29 mouse cellular contexts compared by ENCODE assay signal in the genomic region with DNA sequence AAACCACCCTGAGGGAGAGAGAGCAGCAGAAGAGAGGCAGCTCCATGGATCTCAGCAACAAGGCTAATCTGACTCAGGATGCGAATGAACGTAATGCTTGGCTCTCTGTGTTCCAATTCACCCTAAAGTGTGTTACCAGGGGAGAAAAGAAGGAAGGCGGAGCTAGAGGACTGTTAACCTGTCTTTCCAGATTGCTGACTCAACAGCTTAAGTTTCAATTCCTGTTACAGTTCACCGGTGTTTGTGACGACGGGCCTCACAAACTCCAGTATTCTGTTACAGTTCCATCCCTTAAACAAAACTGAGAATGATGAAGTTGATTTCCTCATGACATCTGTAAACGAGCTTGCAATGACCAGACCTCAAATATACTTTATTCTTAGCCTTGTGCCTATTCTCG. TPM values are rescaled to one million over a fixed set of nuclear protein-coding genes. Genes with fewer than 3 reads are reported as not detected.
DNase-seq lines count a peak whose midpoint lies in the region; ATAC-seq and TF ChIP-seq lines count a peak whose summit lies in the region.
"Had no signal": no experiment of that assay in that cellular context is flagged by ENCODE, and none has a peak within 500 bp of the region (broad histone marks: within the 10 kb centered on the region; RNA-seq: fewer than 3 reads in every experiment).

No protein-coding gene starts in this region.

- in situ Hi-C loops in Patski (cut with MboI; ENCODE audit: low pct_unique_long_range_greater_than_20kb), result no loop called here

- H3K27ac ChIP-seq in embryonic facial prominence, embryonic 14.5 days (replicated peaks; ENCODE audit: low read depth, low read length), result no peak overlapping the region
- H3K27ac ChIP-seq in embryonic facial prominence, embryonic 10.5 days (replicated peaks), result no peak overlapping the region
- H3K27ac ChIP-seq in intestine, embryonic 16.5 days (ENCODE audit: low read length), result no peak overlapping the region
- H3K27ac ChIP-seq: forebrain, embryonic 10.5 days; hindbrain, embryonic 15.5 days; layer of hippocampus, adult 2 months; midbrain, embryonic 13.5 days had no signal

- H3K4me2 ChIP-seq in embryonic facial prominence, embryonic 14.5 days (ENCODE audit: low read depth, low read length), result no peak overlapping the region
- no peak overlapping the region for H3K4me2 ChIP-seq in intestine, embryonic 16.5 days (ENCODE audit: low read depth, low read length)
- H3K4me2 ChIP-seq: hindbrain, embryonic 15.5 days; midbrain, embryonic 13.5 days had no signal

- no peak overlapping the region for H3K9ac ChIP-seq in embryonic facial prominence, embryonic 14.5 days (ENCODE audit: low read depth, low read length)
- no peak overlapping the region for H3K9ac ChIP-seq in intestine, embryonic 16.5 days (ENCODE audit: low read depth, low read length)
- H3K9ac ChIP-seq: forebrain, postnatal 0 days; hindbrain, embryonic 15.5 days; midbrain, embryonic 13.5 days had no signal

- intact Hi-C loops in gastrocnemius, postnatal 14 days (cut with DNase I; ENCODE audit: low total_unique reads), result no loop called here
- intact Hi-C loops in heart, postnatal 14 days (cut with DNase I), result no loop called here

- peak; percentile 27 for DNase-seq in embryonic facial prominence, embryonic 14.5 days (ENCODE audit: low spot score)
- DNase-seq in embryonic facial prominence, embryonic 10.5 days (ENCODE audit: low spot score), result no peak
- DNase-seq in A20 (ENCODE audit: low read depth, low spot score), result peak; percentile 4
- DNase-seq in Patski (ENCODE audit: low read depth, low spot score), result no peak
- no peak for DNase-seq in gastrocnemius, postnatal 14 days
- DNase-seq in layer of hippocampus, postnatal 10 days (ENCODE audit: low spot score in 2 of 2), result no peak
- no peak for DNase-seq in heart, postnatal 14 days
- DNase-seq: adrenal gland, postnatal 36 days; cerebellum, adult 9-10 months; forebrain, postnatal 0 days; gastrocnemius, postnatal 36 days; kidney, adult 8-10 months; layer of hippocampus, postnatal 36 days; thymus, postnatal 14 days had no signal

- no peak overlapping the region for H3K4me3 ChIP-seq in embryonic facial prominence, embryonic 14.5 days (ENCODE audit: low read depth, low read length)
- H3K4me3 ChIP-seq in embryonic facial prominence, embryonic 10.5 days, result no peak overlapping the region
- no peak overlapping the region for H3K4me3 ChIP-seq in intestine, embryonic 16.5 days (ENCODE audit: low read length)
- H3K4me3 ChIP-seq: forebrain, embryonic 10.5 days; hindbrain, embryonic 15.5 days; layer of hippocampus, adult 2 months; midbrain, embryonic 13.5 days had no signal

- TF ChIP-seq CTCF in Patski (IDR thresholded peaks at IDR 0.05), result no peak

- no peaks in the 10 kb centered on the region for H3K36me3 ChIP-seq in embryonic facial prominence, embryonic 14.5 days (ENCODE audit: control insufficient read depth, insufficient read depth, low read length)
- no peaks in the 10 kb centered on the region for H3K36me3 ChIP-seq in embryonic facial prominence, embryonic 10.5 days (replicated peaks)
- H3K36me3 ChIP-seq in intestine, embryonic 16.5 days (ENCODE audit: control insufficient read depth, insufficient read depth, low read length), result no peaks in the 10 kb centered on the region
- H3K36me3 ChIP-seq: forebrain, embryonic 10.5 days; hindbrain, embryonic 15.5 days; midbrain, embryonic 13.5 days had no signal

- POLR2A ChIA-PET in Patski (lab: Charles Lee), result no interaction called here

- H3K4me1 ChIP-seq in embryonic facial prominence, embryonic 14.5 days (ENCODE audit: control insufficient read depth, insufficient read depth, low read length), result no peaks in the 10 kb centered on the region; the same call in 1 of the 2 replicates
- H3K4me1 ChIP-seq in embryonic facial prominence, embryonic 10.5 days, result peaks cover 6% of the 10 kb centered on the region; the same call in 1 of the 2 replicates
- H3K4me1 ChIP-seq in intestine, embryonic 16.5 days (ENCODE audit: control insufficient read depth, insufficient read depth, low read length), result 0 out of 2 replicates have a peak, but pooled peaks cover 2% of the 10 kb centered on the region
- H3K4me1 ChIP-seq: hindbrain, embryonic 15.5 days; midbrain, embryonic 13.5 days had no signal

- H3K9me3 ChIP-seq in embryonic facial prominence, embryonic 14.5 days (ENCODE audit: control insufficient read depth, low read length), result no peaks in the 10 kb centered on the region
- no peaks in the 10 kb centered on the region for H3K9me3 ChIP-seq in embryonic facial prominence, embryonic 10.5 days
- H3K9me3 ChIP-seq in intestine, embryonic 16.5 days (ENCODE audit: control insufficient read depth, low read length), result no peaks in the 10 kb centered on the region
- H3K9me3 ChIP-seq: forebrain, embryonic 10.5 days; hindbrain, embryonic 15.5 days; midbrain, embryonic 13.5 days had no signal

- no peak; the same call in 1 of the 2 replicates for ATAC-seq in embryonic facial prominence, embryonic 14.5 days (ENCODE audit: low read depth)
- peak; percentile 31 for ATAC-seq in Patski
- peak; percentile 48 for ATAC-seq in intestine, embryonic 16.5 days
- ATAC-seq: forebrain, postnatal 0 days; lung, postnatal 0 days; midbrain, embryonic 13.5 days had no signal

- CTCF ChIA-PET in Patski (lab: Charles Lee), result interaction anchor here (1.0 kb wide), 2 partner anchors 13 to 57 kb away, joined by 3 to 4 read pairs; no protein-coding TSS in a partner anchor

- no peaks in the 10 kb centered on the region for H3K27me3 ChIP-seq in embryonic facial prominence, embryonic 14.5 days (replicated peaks; ENCODE audit: control insufficient read depth, insufficient read depth, low read length)
- no peaks in the 10 kb centered on the region for H3K27me3 ChIP-seq in embryonic facial prominence, embryonic 10.5 days (replicated peaks; ENCODE audit: low read depth, poor library complexity, severe bottlenecking)
- no peaks in the 10 kb centered on the region for H3K27me3 ChIP-seq in Patski
- H3K27me3 ChIP-seq in intestine, embryonic 16.5 days (replicated peaks; ENCODE audit: control insufficient read depth, insufficient read depth, low read length), result no peaks in the 10 kb centered on the region
- H3K27me3 ChIP-seq: hindbrain, embryonic 15.5 days; midbrain, embryonic 13.5 days had no signal

- 57% methylated on average over 8 of the region's 8 CpGs for WGBS in embryonic facial prominence, embryonic 14.5 days
- 70% methylated on average over 8 of the region's 8 CpGs for WGBS in embryonic facial prominence, embryonic 10.5 days
- WGBS in intestine, embryonic 16.5 days, result 69% methylated on average over 8 of the region's 8 CpGs

RNA-seq across cellular contexts. Expression of a gene that starts 4.1 kb away (rescaled TPM):
- polyA plus RNA-seq in embryonic facial prominence, embryonic 14.5 days (2014; fragmentation: Nextera tagmentation; extraction: Ambion mirVana), result not detected in 2 replicates
- polyA plus RNA-seq in embryonic facial prominence, embryonic 10.5 days (2016; fragmentation: Nextera tagmentation; extraction: Ambion mirVana), result not detected in 2 replicates
- polyA plus RNA-seq in Patski (2021), result not detected
- not detected in 2 replicates for polyA plus RNA-seq in intestine, embryonic 16.5 days (2015; fragmentation: Nextera tagmentation; extraction: Ambion mirVana)
- total RNA-seq in gastrocnemius, postnatal 14 days (2021), result not detected
- not detected for total RNA-seq in layer of hippocampus, postnatal 10 days (2021)
- total RNA-seq in heart, postnatal 14 days (2021), result not detected
- total RNA-seq: adrenal gland, postnatal 36 days; forebrain, postnatal 0 days; gastrocnemius, postnatal 36 days; heart, adult 8-10 months; hematopoietic stem cell, adult 5-6 weeks; layer of hippocampus, adult 2 months; layer of hippocampus, postnatal 36 days; left cerebral cortex, postnatal 10 days; liver, adult 2 months; neutrophil, adult 5-6 weeks had no signal
- polyA plus RNA-seq: forebrain, embryonic 10.5 days; forebrain, postnatal 0 days; heart, embryonic 16.5 days; hindbrain, embryonic 15.5 days; limb, embryonic 11.5 days; liver, adult 2 months; liver, embryonic 16.5 days; lung, postnatal 0 days; midbrain, embryonic 13.5 days had no signal

RNA-seq across cellular contexts. Expression of a gene that starts 29.7 kb away (rescaled TPM):
- polyA plus RNA-seq in embryonic facial prominence, embryonic 14.5 days (2014; fragmentation: Nextera tagmentation; extraction: Ambion mirVana), result 1.7 and 2.9 TPM in 2 replicates
- 0.15 and 0.45 TPM in 2 replicates for polyA plus RNA-seq in embryonic facial prominence, embryonic 10.5 days (2016; fragmentation: Nextera tagmentation; extraction: Ambion mirVana)
- polyA plus RNA-seq in Patski (2021), result 199 TPM
- 0.81 and 0.99 TPM in 2 replicates for polyA plus RNA-seq in intestine, embryonic 16.5 days (2015; fragmentation: Nextera tagmentation; extraction: Ambion mirVana)
- 1 to 10 TPM in 1 of 2 experiments, under 1 TPM in 1; 0.51 to 1.0 TPM for total RNA-seq in gastrocnemius, postnatal 14 days (2021)
- 1 to 10 TPM; 1.1 to 1.2 TPM for total RNA-seq in layer of hippocampus, postnatal 10 days (2021)
- 10 to 100 TPM; 25.2 to 26.8 TPM for total RNA-seq in heart, postnatal 14 days (2021)
- total RNA-seq: monocyte, adult 5-6 weeks had no signal

RNA-seq across cellular contexts. Expression of a gene that starts 55.5 kb away (rescaled TPM):
- polyA plus RNA-seq in embryonic facial prominence, embryonic 14.5 days (2014; fragmentation: Nextera tagmentation; extraction: Ambion mirVana), result 19.0 and 21.3 TPM in 2 replicates
- 30.0 and 31.7 TPM in 2 replicates for polyA plus RNA-seq in embryonic facial prominence, embryonic 10.5 days (2016; fragmentation: Nextera tagmentation; extraction: Ambion mirVana)
- 98.8 TPM for polyA plus RNA-seq in Patski (2021)
- polyA plus RNA-seq in intestine, embryonic 16.5 days (2015; fragmentation: Nextera tagmentation; extraction: Ambion mirVana), result 129 and 139 TPM in 2 replicates
- 1 to 10 TPM in 1 of 2 experiments, under 1 TPM in 1; 0.98 to 1.4 TPM for total RNA-seq in gastrocnemius, postnatal 14 days (2021)
- 1 to 10 TPM; 1.7 to 1.8 TPM for total RNA-seq in layer of hippocampus, postnatal 10 days (2021)
- total RNA-seq in heart, postnatal 14 days (2021), result 10 to 100 TPM; 11.7 to 11.8 TPM

Comparison
In these comparisons a context has a peak if more than half of its experiments do, and no peak if none do; other contexts are left out.
1. DNase-seq: peak in embryonic facial prominence, embryonic 14.5 days (single experiment) and A20 (single experiment); none in embryonic facial prominence, embryonic 10.5 days (single experiment), Patski (single experiment), gastrocnemius, postnatal 14 days (single experiment), layer of hippocampus, postnatal 10 days (0 of 2) and heart, postnatal 14 days (0 of 2).
2. RNA of a gene that starts 29.7 kb away (polyA plus RNA-seq): 199 TPM in Patski (single experiment); 1.7 to 2.9 TPM in embryonic facial prominence, embryonic 14.5 days, 0.81 to 0.99 TPM in intestine, embryonic 16.5 days and 0.15 to 0.45 TPM in embryonic facial prominence, embryonic 10.5 days; every median in the first group is over 10 times any median in the second.